Mouse (Mus musculus) midbrain, postnatal 0 days (tissue): ENCODE data around the gene Bmi1. TPM values are rescaled to one million over a fixed set of nuclear protein-coding genes. Genes with fewer than 3 reads are reported as not detected.

ENCODE experiments used
- ATAC-seq: fragments of 200-750 bp; cut with Nextera tagmentation; 2 replicates; pipeline ENCODE4 v1.8.0; 2017; ENCODE audit warnings: moderate number of reproducible peaks, mild to moderate bottlenecking, moderate TSS enrichment, moderate library complexity; ENCODE audit not compliant: low FRiP score
- DNase-seq: peaks from one replicate; pipeline ENCODE4 v3.0.0-alpha.2; 2015; ENCODE audit warnings: low spot score
- H3K27ac ChIP-seq: fragments of 300-500 bp; sonication (generic); 2 replicates; pipeline ENCODE4 v1.5.1; 2014; ENCODE audit warnings: low read depth, mild to moderate bottlenecking, low read length, mixed read lengths
- H3K27me3 ChIP-seq: fragments of 300-500 bp; sonication (generic); 2 replicates; pipeline ENCODE4 v1.6.1; 2014; ENCODE audit warnings: low read length, control low read depth, mixed read lengths; ENCODE audit not compliant: insufficient read depth
- H3K36me3 ChIP-seq: fragments of 300-500 bp; sonication (generic); 2 replicates; pipeline ENCODE4 v1.6.1; 2014; ENCODE audit warnings: low read length, control low read depth, mixed read lengths; ENCODE audit not compliant: insufficient read depth
- H3K4me1 ChIP-seq: fragments of 300-500 bp; sonication (generic); 2 replicates; pipeline ENCODE4 v1.6.1; 2014; ENCODE audit warnings: mild to moderate bottlenecking, control low read depth, antibody characterized with exemption, low read length, mixed read lengths; ENCODE audit not compliant: insufficient read depth
- H3K4me2 ChIP-seq: fragments of 300-500 bp; sonication (generic); 2 replicates; pipeline ENCODE4 v1.6.1; 2014; ENCODE audit warnings: low read depth, mild to moderate bottlenecking, low read length, mixed read lengths; ENCODE audit not compliant: poor library complexity, severe bottlenecking
- H3K4me3 ChIP-seq: fragments of 300-500 bp; sonication (generic); 2 replicates; pipeline ENCODE4 v1.5.1; 2014; ENCODE audit warnings: low read depth, mild to moderate bottlenecking, low read length, moderate library complexity
- H3K9ac ChIP-seq: fragments of 300-500 bp; sonication (generic); replicated peaks from 2 replicates; pipeline ENCODE4 v1.6.1; 2014; ENCODE audit warnings: mild to moderate bottlenecking, low read length, moderate library complexity, mixed read lengths; ENCODE audit not compliant: poor library complexity, severe bottlenecking
- H3K9me3 ChIP-seq: fragments of 300-500 bp; sonication (generic); 2 replicates; pipeline ENCODE4 v1.6.1; 2016; ENCODE audit warnings: low read length, control low read depth
- CTCF ChIP-seq: IDR thresholded peaks from 2 replicates; pipeline ENCODE4 v1.5.1; 2016; ENCODE audit warnings: antibody characterized with exemption, mild to moderate bottlenecking
- WGBS: fragments of 180-500 bp; shearing (Covaris S2); extraction: QIAGEN DNeasy Blood & Tissue Kit; methylation state at CpG from one replicate; pipeline ENCODE4 v1.1.7; 2014; 5-methylcytosine and 5-hydroxymethylcytosine counted together
- polyA plus RNA-seq: library from polyadenylated mRNA; unstranded; fragments of >200 nt; fragmentation: Nextera tagmentation; extraction: Ambion mirVana; gene quantifications from 2 replicates; pipeline ENCODE4 v1.2.1, GENCODE M21; 2015
- total RNA-seq: library from RNA; depleted of rRNA; stranded (reverse); fragments of >200 nt; gene quantifications from 2 replicates; pipeline ENCODE4 v1.2.3, GENCODE M21; 2014

Gene Bmi1
- total and polyA plus RNA-seq, 2 experiments from 2014 or later = 13.1 to 49.1 TPM

GRCm38 (mm10) chr2:18680961-18681360 lies 4.1 kb downstream of the Bmi1 start:
- Histone ChIP-seq H3K4me2 (peak overlapping the region; percentile 42), H3K27ac (no peak overlapping the region), H3K9ac (no peak overlapping the region), H3K9me3 (no peaks in the 10 kb centered on the region), H3K4me3 (peak overlapping the region; percentile 14; the same call in 1 of the 2 replicates), H3K27me3 (peaks cover 18% of the 10 kb centered on the region), H3K36me3 (0 out of 2 replicates have a peak, but pooled peaks cover 14% of the 10 kb centered on the region), H3K4me1 (peaks cover 5% of the 10 kb centered on the region; the same call in 1 of the 2 replicates)
- DNase-seq = no peak
- WGBS = 11% methylated on average over 21 of the region's 29 CpGs
- TF ChIP-seq CTCF = no peak
- no peak for ATAC-seq

DNA sequence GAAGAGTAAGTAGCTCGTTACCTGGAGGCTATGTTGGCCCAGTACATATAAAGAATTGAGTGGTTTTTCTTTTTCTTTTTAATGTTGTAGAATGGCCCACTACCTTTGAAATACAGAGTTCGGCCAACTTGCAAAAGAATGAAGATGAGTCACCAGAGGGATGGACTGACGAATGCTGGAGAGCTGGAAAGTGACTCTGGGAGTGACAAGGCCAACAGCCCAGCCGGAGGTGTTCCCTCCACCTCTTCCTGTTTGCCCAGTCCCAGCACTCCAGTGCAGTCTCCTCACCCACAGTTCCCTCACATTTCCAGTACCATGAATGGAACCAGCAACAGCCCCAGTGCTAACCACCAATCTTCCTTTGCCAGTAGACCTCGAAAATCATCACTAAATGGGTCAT lies 7.2 kb downstream of the Bmi1 start:
- Histone ChIP-seq H3K4me3 (no peak overlapping the region), H3K9me3 (no peaks in the 10 kb centered on the region), H3K9ac (no peak overlapping the region), H3K4me2 (no peak overlapping the region), H3K36me3 (0 out of 2 replicates have a peak, but pooled peaks cover 14% of the 10 kb centered on the region), H3K4me1 (no peaks in the 10 kb centered on the region), H3K27ac (no peak overlapping the region), H3K27me3 (peaks cover 44% of the 10 kb centered on the region)
- no peak for TF ChIP-seq CTCF
- WGBS = 88% methylated on average over 5 of the region's 5 CpGs
- DNase-seq (no peak), ATAC-seq (no peak)

- Histone ChIP-seq H3K4me3 (no peak overlapping the region), H3K9me3 (no peaks in the 10 kb centered on the region), H3K4me1 (0 out of 2 replicates have a peak, but pooled peaks cover 3% of the 10 kb centered on the region), H3K27ac (no peak overlapping the region), H3K36me3 (0 out of 2 replicates have a peak, but pooled peaks cover 14% of the 10 kb centered on the region), H3K4me2 (no peak overlapping the region), H3K27me3 (peaks cover 42% of the 10 kb centered on the region), H3K9ac (no peak overlapping the region)
- ATAC-seq (no peak), DNase-seq (no peak)
- TF ChIP-seq CTCF = no peak
- WGBS = 73% methylated on average over 6 of the region's 6 CpGs
These were observed 9.6 kb downstream of the Bmi1 start for GRCm38 (mm10) chr2:18686386-18686785.

- no peak for ATAC-seq
- no peak for DNase-seq
- no peak overlapping the region for H3K4me3 ChIP-seq
- H3K4me1 ChIP-seq = 0 out of 2 replicates have a peak, but pooled peaks cover 3% of the 10 kb centered on the region
- 46% methylated on average over 8 of the region's 8 CpGs for whole genome bisulfite sequencing
- H3K9ac ChIP-seq = no peak overlapping the region
- no peaks in the 10 kb centered on the region for H3K9me3 ChIP-seq
- H3K27me3 ChIP-seq = peaks cover 45% of the 10 kb centered on the region
- no peak for TF ChIP-seq CTCF
- H3K27ac ChIP-seq = no peak overlapping the region
- H3K36me3 ChIP-seq = 0 out of 2 replicates have a peak, but pooled peaks cover 14% of the 10 kb centered on the region
- H3K4me2 ChIP-seq = no peak overlapping the region
These were observed 10.2 kb downstream of the Bmi1 start for GRCm38 (mm10) chr2:18686826-18687519.

- no peak for TF ChIP-seq CTCF
- Histone ChIP-seq H3K27ac (no peak overlapping the region), H3K9me3 (no peaks in the 10 kb centered on the region), H3K9ac (no peak overlapping the region), H3K4me1 (0 out of 2 replicates have a peak, but pooled peaks cover 3% of the 10 kb centered on the region), H3K36me3 (0 out of 2 replicates have a peak, but pooled peaks cover 9% of the 10 kb centered on the region), H3K4me3 (no peak overlapping the region), H3K27me3 (peaks cover 49% of the 10 kb centered on the region), H3K4me2 (no peak overlapping the region)
- ATAC-seq (no peak), DNase-seq (no peak)
- 10% methylated on average over 9 of the region's 9 CpGs for WGBS
These were observed 10.9 kb downstream of the Bmi1 start for GRCm38 (mm10) chr2:18687671-18688170.

DNA sequence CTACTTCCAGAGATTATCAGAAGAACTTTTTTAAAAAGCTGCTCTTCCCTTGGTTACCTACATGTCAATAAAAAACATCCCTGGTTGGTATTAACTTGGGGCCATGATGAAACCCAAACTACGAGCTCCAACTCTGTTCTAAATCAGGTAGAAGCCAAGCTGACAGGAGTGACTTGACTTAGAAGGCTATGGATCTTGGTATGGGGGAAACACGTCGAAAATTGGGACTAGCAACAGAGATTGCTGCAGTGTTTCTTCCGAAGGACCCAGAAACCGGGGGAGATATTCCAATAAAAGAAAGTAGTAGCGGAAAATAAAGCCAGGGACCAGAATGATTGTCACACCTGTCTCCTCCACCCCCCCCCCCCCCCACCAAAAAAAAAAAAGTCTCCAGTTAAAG lies 11.5 kb downstream of the Bmi1 start:
- no peak for DNase-seq
- 9% methylated on average over 6 of the region's 6 CpGs for WGBS
- H3K27me3 ChIP-seq = peaks cover 54% of the 10 kb centered on the region
- no peak overlapping the region for H3K27ac ChIP-seq
- H3K4me3 ChIP-seq = peak overlapping the region; percentile 35
- 0 out of 2 replicates have a peak, but pooled peaks cover 3% of the 10 kb centered on the region for H3K4me1 ChIP-seq
- TF ChIP-seq CTCF = no peak
- no peaks in the 10 kb centered on the region for H3K9me3 ChIP-seq
- peak overlapping the region; percentile 49; the same call in 1 of the 2 replicates for H3K4me2 ChIP-seq
- 0 out of 2 replicates have a peak, but pooled peaks cover 9% of the 10 kb centered on the region for H3K36me3 ChIP-seq
- no peak overlapping the region for H3K9ac ChIP-seq
- ATAC-seq = no peak
